8 mouse cellular contexts compared by ENCODE assay signal in genomic region chr4:86696890-86697289, GRCm38 (mm10). TPM values are rescaled to one million over a fixed set of nuclear protein-coding genes. Genes with fewer than 3 reads are reported as not detected.
DNase-seq lines count a peak whose midpoint lies in the region; ATAC-seq and TF ChIP-seq lines count a peak whose summit lies in the region.

No protein-coding gene starts in this region.

- peak; percentile 83 for TF ChIP-seq CTCF in forebrain, postnatal 0 days (IDR thresholded peaks at IDR 0.05; ENCODE audit: low read depth)
- TF ChIP-seq CTCF in stomach, postnatal 0 days (IDR thresholded peaks at IDR 0.05; ENCODE audit: low read depth): peak; percentile 92

- H3K4me3 ChIP-seq in forebrain, postnatal 0 days (ENCODE audit: low read depth, low read length): no peak overlapping the region
- no peak overlapping the region for H3K4me3 ChIP-seq in stomach, postnatal 0 days (ENCODE audit: low read depth, low read length)

- no peak for DNase-seq in cerebellum, adult 11-12 months
- DNase-seq in CD4-positive helper T cell, adult 2 months (ENCODE audit: low read depth, low spot score): peak; percentile 58
- peak; percentile 38 for DNase-seq in cerebellum, adult 11 months
- DNase-seq in forebrain, postnatal 0 days: peak; percentile 75
- peak; percentile 49 for DNase-seq in kidney, postnatal 14 days
- DNase-seq in stomach, postnatal 0 days (ENCODE audit: low spot score): peak; percentile 28

- no peaks in the 10 kb centered on the region for H3K9me3 ChIP-seq in forebrain, postnatal 0 days (ENCODE audit: low read length)
- H3K9me3 ChIP-seq in stomach, postnatal 0 days (ENCODE audit: control insufficient read depth, low read length): no peaks in the 10 kb centered on the region

- no peak for TF ChIP-seq EP300 in stomach, postnatal 0 days (optimal IDR thresholded peaks at IDR 0.05)

- H3K27ac ChIP-seq in forebrain, postnatal 0 days (ENCODE audit: low read depth, low read length): no peak overlapping the region
- H3K27ac ChIP-seq in stomach, postnatal 0 days (replicated peaks): no peak overlapping the region

- H3K9ac ChIP-seq in forebrain, postnatal 0 days: no peak overlapping the region
- no peak overlapping the region for H3K9ac ChIP-seq in stomach, postnatal 0 days (ENCODE audit: low read length)

- no peaks in the 10 kb centered on the region for H3K36me3 ChIP-seq in forebrain, postnatal 0 days (ENCODE audit: insufficient read depth)
- H3K36me3 ChIP-seq in stomach, postnatal 0 days (ENCODE audit: control insufficient read depth, insufficient read depth, low read length): no peaks in the 10 kb centered on the region

- ATAC-seq in cerebellum, adult (ENCODE audit: insufficient number of reproducible peaks, low FRiP score, low TSS enrichment): peak; percentile 85
- ATAC-seq in forebrain, postnatal 0 days: peak; percentile 87
- ATAC-seq in megakaryocyte-erythroid progenitor cell, adult 5-6 weeks (replicated peaks; ENCODE audit: low FRiP score, low TSS enrichment, poor library complexity, severe bottlenecking): peak; percentile 84
- peak; percentile 47; the same call in 1 of the 2 replicates for ATAC-seq in stomach, postnatal 0 days (ENCODE audit: low FRiP score, low TSS enrichment)

- no peak overlapping the region for H3K4me2 ChIP-seq in forebrain, postnatal 0 days (ENCODE audit: low read depth)
- no peak overlapping the region for H3K4me2 ChIP-seq in stomach, postnatal 0 days (replicated peaks; ENCODE audit: low read depth)

- no peaks in the 10 kb centered on the region for H3K4me1 ChIP-seq in forebrain, postnatal 0 days (ENCODE audit: insufficient read depth)
- H3K4me1 ChIP-seq in stomach, postnatal 0 days (replicated peaks; ENCODE audit: control insufficient read depth, insufficient read depth): no peaks in the 10 kb centered on the region

- no peaks in the 10 kb centered on the region for H3K27me3 ChIP-seq in forebrain, postnatal 0 days (ENCODE audit: insufficient read depth, low read length)
- H3K27me3 ChIP-seq in stomach, postnatal 0 days (ENCODE audit: control insufficient read depth, insufficient read depth, low read length): no peaks in the 10 kb centered on the region

- WGBS in forebrain, postnatal 0 days: 8% methylated on average over 4 of the region's 4 CpGs
- WGBS in stomach, postnatal 0 days: 7% methylated on average over 4 of the region's 4 CpGs

RNA-seq across cellular contexts. Expression of gene Plin2, which starts 27.0 kb away (rescaled TPM):
- total RNA-seq in forebrain, postnatal 0 days (2014; rRNA removed): 32.7 and 35.5 TPM in 2 replicates
- 35.5 and 36.2 TPM in 2 replicates for polyA plus RNA-seq in forebrain, postnatal 0 days (2015; fragmentation: Nextera tagmentation; extraction: Ambion mirVana)
- 60.3 and 71.1 TPM in 2 replicates for total RNA-seq in megakaryocyte-erythroid progenitor cell, adult 5-6 weeks (2014; fragmentation: Nextera tagmentation)
- total RNA-seq in megakaryocyte-erythroid progenitor cell, adult 5-6 weeks (2017): 80.0 and 80.6 TPM in 2 replicates
- 50.7 and 57.8 TPM in 2 replicates for polyA plus RNA-seq in stomach, postnatal 0 days (2015; fragmentation: Nextera tagmentation; extraction: Ambion mirVana)

RNA-seq across cellular contexts. Expression of gene Dennd4c, which starts 51.5 kb away (rescaled TPM):
- 11.6 and 28.7 TPM in 2 replicates for total RNA-seq in forebrain, postnatal 0 days (2014; rRNA removed)
- 0.89 and 1.9 TPM in 2 replicates for polyA plus RNA-seq in forebrain, postnatal 0 days (2015; fragmentation: Nextera tagmentation; extraction: Ambion mirVana)
- total RNA-seq in megakaryocyte-erythroid progenitor cell, adult 5-6 weeks (2014; fragmentation: Nextera tagmentation): 15.0 and 21.6 TPM in 2 replicates
- total RNA-seq in megakaryocyte-erythroid progenitor cell, adult 5-6 weeks (2017): 37.0 and 38.0 TPM in 2 replicates
- 3.5 and 4.2 TPM in 2 replicates for polyA plus RNA-seq in stomach, postnatal 0 days (2015; fragmentation: Nextera tagmentation; extraction: Ambion mirVana)
